Mouse (Mus musculus) liver, adult 10 weeks (tissue): Measurements from ENCODE around the gene Slc35a3. TPM values are rescaled to one million over a fixed set of nuclear protein-coding genes. Genes with fewer than 3 reads are reported as not detected.

Experiments used
- polyA plus RNA-seq: library from polyadenylated mRNA; stranded (reverse); fragments of 350-450 nt; fragmentation: Illumina TruSeq; extraction: RNeasy Lipid Tissue Mini Kit (QIAGEN cat#74804); gene quantifications from one replicate; pipeline ENCODE4 v1.2.3, GENCODE M21; 2014; ENCODE audit warnings: low read depth, low replicate concordance

Gene Slc35a3
- 73.1 TPM for polyA plus RNA-seq

GRCm38 (mm10) chr3:116712436-116712881 is at the start of gene Slc35a3:
Gene Slc35a3 (minus strand): TSS chr3:116712831.

GRCm38 (mm10) chr3:116681160-116681559 is 31.5 kb downstream of the Slc35a3 start, which contains the start of gene Gm43191:
Gene Gm43191 (minus strand): TSS chr3:116681260.

GRCm38 (mm10) chr3:116662463-116662863 is 50.2 kb downstream of the Slc35a3 start, which contains the start of gene Mfsd14a:
Gene Mfsd14a (minus strand): TSS chr3:116662677.

Other genes starting within 250 kb of the Slc35a3 start
- 16.4 TPM for gene Rtca, start 204.6 kb downstream of the Slc35a3 start, polyA plus RNA-seq
- 118 TPM for gene Dbt, start 199.8 kb downstream of the Slc35a3 start, polyA plus RNA-seq
- 0.72 TPM for gene Lrrc39, start 149.9 kb downstream of the Slc35a3 start, polyA plus RNA-seq
- 2.0 TPM for gene Sass6, start 117.8 kb downstream of the Slc35a3 start, polyA plus RNA-seq
- 10.8 TPM for gene Trmt13, start 98.2 kb downstream of the Slc35a3 start, polyA plus RNA-seq
- 44.0 TPM for gene Mfsd14a, start 50.2 kb downstream of the Slc35a3 start, polyA plus RNA-seq
- gene Gm43191, start 31.6 kb downstream of the Slc35a3 start, polyA plus RNA-seq = not detected
- gene Agl, start 95.3 kb upstream of the Slc35a3 start, polyA plus RNA-seq = 22.8 TPM
- gene Frrs1, start 146.6 kb upstream of the Slc35a3 start, polyA plus RNA-seq = 11.3 TPM